Mouse (Mus musculus): ENCODE measurements around the gene Kcnh8.

Kcnh8 gene

DNA sequence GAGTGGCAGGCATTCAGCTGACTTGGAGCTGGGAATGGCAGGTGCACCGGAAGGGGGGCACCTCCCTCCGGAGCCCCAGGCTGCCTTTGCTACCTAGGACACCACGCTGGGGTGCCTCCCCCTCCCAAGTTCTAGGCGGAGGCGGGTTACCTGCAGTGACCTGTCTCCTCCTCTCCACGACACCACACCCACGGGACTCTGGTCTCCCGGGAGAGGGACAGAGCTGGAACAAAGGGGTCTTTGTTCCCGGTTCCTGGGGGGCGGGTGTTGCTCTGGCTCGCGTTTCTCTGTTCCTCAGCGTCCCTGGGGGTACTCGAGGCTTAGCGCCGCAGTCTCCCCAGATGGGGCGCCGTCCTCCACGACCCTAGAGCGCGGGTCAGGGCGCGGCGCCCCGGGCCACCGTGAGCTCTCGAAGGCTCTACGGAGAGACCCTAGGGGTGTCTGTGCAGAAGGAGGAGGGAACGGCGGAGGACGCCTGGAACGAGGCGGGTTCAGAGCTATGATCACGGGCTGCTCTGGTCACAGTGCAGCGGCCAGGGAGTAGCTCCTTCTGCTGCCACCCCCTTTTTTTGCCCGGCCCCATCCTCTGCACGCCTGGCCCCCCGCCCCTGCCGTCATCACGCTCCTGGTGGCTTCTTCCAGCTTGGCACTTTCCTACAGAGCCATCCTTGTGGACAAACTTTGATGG, at the start of gene Kcnh8:
Gene Kcnh8, plus strand, starts transcription at position 617 of the 688 bp plus-strand sequence.
- no peak for DNase-seq (ENCODE audit: low spot score in 2 of 2)

DNA sequence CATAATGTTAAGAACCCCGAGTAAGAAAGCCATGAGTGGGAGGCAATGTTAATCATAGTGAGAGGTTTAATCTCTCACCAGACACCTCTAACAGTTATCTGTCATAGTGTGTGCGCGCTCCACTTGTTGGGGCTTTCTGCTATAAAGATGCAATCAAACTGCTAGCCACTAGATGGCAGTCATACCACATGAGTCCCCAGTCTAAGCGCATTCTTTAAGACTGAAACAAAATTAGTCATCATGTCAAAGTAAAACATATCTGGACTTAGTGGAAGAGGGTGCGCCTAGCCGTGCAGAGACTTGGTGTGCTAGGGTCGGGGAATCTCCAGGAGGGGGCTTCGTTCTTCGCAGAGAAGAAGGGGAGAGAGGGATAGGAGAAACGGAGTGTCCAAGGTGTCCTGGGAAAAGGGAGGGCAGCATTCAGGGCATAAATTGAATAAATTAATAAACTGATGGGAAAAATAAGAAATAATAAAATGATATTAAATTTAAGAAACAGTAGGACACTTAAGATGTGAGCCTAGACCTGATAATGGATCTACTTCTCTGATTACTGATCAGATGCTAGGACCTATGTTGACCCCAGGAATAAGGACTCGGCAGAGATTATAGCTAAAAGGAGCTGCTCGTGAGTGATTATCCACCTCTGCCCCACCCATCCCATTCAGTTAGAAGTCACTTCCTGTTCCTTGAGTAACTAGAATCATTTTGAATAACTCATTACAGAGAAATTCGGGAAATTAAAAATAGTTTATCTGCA, 42.4 kb upstream of the Kcnh8 start:
- DNase-seq (ENCODE audit: low spot score in 2 of 2): peak in 1 of 2 experiments; percentile 68

DNA sequence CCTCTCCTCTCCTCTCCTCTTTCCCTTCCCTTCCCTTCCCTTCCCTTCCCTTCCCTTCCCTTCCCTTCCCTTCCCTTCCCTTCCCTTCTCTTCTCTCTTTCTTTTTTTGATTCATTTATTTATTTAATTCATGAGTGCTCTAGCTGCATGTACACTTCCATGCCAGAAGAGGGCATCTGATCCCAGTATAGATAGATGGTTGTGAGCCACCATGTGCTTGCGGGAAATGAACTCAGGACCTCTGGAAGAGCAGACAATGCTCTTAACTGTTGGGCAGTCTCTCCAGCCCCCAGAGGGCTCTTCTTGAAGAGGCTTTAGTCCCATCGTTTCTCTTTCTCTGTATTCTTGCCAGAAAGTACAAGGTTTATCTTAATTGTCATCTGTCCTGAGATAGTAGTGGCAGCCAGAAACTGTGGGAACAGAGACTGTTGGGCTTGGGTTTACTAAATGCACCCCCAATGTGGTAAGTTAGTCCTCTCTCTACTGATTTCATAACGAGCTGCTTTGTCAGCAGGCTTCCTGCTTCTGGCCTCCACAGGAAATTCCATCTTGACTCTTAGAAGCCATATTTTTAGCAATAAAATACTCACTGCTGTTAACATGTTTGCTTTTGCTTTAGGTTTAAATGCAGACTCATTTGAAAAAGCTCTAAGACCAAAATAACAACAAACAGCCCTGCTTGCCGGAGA, 36.9 kb upstream of the Kcnh8 start:
- no peak for DNase-seq (ENCODE audit: low spot score in 2 of 2)

DNA sequence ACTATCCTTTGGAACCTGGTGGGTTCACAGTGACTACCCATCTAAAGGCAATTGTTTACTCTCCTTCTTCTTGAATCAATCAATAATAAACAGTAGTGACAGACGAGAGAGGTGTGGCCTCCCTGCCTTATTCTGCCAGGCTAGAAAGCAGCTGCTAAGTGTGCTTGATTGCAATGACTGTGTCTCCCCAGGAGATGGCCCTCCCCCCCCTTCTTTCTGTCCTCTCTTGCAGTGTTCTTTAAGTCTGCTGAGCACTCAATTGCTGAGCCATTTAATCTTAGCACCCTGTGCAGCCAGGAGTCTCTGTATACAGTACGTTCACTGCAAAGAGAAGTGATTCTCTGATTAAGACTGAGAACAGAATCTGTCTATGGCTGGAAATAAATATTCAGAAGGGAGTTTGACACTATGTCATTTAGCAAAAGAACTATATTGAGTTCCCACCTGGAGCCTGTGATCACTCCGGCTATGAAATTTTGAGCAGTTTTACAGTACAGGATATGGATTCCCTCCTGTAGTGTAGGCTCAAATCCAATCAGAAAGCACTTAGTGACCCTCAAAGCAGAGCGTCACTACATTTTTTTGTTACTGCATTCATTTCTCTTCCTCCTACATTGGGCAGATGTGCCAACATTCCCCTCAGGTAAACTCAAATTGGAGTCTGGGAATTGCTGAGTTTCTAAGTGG, 32.8 kb upstream of the Kcnh8 start:
- no peak for DNase-seq (ENCODE audit: low spot score in 2 of 2)

DNA sequence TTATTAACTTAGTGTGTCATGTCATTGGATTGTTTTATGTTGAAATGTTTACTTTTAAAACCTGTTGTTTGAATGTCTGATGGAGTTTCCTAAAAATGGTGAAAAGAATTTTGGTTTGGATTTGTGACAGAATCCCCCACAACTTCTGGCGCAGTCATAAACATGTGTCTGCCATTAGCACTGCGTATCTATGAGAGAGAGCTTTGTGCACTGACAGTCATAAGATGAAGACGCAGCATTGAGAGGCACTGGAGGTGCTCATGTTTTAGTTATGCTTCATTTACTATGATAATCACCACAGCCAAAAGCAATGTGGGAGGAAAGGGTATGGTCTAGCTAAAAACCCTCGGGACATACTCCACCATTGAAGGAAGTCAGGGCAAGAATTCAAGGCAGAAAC, 30.3 kb upstream of the Kcnh8 start:
- DNase-seq (ENCODE audit: low spot score in 2 of 2): no peak

DNA sequence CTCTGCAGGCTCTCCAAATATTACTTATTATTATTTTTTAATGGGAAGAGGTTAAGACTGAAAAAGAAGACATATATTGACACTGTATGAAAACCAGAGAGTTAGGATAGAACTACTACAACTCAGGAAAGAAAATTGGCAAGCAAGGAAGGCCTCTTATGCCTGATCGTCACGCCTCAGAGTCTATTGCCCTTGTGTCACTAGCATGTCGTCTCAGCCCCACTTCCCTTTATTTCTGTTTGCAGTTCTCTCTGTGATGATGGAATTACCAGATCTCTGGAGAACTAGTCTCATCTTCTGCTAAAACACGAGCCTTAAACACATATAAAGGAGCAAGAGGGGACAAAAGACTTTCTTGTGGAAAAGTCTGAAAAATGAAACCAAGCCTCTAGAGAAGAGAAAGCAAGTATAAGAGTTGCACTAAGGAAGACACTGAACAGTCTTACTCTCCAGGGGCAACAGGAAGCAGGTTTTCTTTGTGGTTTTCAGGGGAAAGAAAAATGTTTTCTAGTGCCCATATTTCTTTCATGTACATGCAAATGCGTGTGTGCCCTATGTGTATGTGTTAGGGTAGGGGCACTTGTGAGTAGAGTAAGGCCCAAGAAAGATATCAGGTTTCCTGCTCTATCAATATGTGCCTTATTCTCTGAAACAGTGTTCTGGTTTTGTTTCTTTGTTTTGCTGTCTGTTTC, 10.9 kb upstream of the Kcnh8 start:
- DNase-seq (ENCODE audit: low spot score in 2 of 2): no peak

DNA sequence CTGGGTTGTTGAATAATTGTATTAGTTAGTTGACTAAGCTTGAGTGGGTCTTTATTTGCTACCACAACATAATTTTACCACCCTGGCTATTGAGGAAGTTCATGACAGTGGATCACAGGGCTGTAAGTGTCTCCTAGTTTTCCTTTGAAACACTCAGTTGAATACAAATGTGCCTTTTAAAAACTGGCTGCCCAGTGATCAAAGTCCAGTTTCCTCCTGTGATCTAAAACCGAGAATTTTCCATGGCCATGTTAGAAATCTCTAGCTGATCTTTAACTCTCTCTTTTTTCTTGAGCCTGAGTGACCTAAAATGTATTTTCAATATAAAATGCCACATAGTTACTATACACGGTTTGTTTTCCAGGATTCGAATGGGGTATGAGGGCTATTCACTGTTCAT, 3.4 kb upstream of the Kcnh8 start:
- no peak for DNase-seq (ENCODE audit: low spot score in 2 of 2)

DNA sequence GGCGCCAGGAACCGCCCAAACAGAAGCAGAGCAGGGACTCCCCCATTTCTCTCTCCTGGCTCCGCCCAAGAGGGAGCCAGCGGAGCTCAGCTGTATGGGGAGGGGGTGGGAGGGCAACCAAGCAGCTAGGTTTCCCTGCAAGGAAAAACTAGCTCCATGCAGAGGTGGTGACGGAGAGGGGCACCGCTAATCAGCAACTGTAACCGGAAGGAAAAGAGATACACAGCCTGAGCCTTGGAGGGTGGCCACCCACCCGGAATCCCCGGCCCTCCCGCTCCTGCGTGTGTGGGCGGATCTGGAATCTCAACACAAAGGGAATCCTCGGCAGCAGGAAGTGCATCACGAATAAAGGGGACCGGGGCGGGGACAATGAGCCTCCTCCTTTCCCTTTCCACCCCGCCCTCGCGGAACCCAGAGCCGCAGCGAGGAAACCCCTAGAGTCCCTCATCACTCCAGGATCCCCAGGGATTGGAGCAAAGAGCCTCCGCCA, 1.6 kb upstream of the Kcnh8 start:
- peak; percentile 53 to 65 for DNase-seq (ENCODE audit: low spot score in 2 of 2)

DNA sequence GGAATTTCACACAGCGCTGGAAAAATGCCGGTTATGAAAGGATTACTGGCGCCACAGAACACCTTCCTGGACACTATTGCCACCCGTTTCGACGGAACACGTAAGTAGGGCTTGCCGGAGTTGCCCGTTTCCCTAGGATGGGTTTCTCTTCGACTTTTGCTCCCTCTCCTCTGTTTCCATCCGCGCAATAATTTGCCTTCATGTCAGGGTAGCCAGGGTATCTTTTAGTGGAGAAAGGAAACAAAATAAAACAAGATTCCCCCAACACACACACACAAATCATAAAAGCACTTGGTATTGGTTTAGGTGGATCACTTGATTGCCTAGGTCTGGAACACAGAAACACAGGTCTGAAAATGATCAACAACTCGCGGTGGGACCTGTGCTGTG, 267 bp downstream of the Kcnh8 start:
- no peak for DNase-seq (ENCODE audit: low spot score in 2 of 2)

DNA sequence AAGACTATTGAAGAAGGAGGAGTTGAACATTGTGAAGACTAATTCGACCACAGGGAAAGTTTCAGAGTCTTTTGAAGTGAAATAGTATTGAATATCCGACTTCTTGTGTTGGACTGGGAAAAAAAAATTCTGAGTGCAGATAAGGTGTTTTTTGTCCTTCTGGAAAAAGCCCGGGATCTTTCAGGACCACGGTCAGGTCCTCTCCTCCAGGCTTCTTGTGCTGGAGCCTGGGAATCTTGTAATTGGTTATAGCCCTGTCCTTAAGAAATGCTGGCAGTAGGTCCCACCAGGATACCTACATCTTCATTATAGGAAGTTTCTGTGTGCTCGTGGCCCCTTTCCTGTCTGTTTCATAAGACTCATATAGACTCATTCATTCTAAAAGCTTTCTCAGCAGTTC, 902 bp downstream of the Kcnh8 start:
- no peak for DNase-seq (ENCODE audit: low spot score in 2 of 2)

DNA sequence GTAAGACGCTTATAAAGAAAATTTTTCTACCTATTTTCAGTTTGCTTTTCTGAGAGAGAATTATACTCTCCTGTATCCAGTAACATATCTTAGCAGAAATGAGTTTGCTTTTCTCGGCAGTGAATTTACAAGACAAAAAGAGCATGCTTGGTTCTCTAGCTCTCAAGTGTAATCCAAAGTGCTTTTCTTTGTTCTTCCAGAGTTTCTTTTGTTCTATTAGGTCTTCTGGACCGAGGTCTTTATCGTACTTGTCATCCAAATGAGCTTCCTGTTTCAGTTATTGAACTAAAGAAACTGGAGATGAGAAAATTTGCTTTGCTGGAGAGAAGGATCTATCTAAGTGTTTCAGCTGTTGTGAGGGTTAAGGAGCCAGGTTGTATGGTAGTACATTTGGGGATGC, 8.9 kb downstream of the Kcnh8 start:
- no peak for DNase-seq (ENCODE audit: low spot score in 2 of 2)

DNA sequence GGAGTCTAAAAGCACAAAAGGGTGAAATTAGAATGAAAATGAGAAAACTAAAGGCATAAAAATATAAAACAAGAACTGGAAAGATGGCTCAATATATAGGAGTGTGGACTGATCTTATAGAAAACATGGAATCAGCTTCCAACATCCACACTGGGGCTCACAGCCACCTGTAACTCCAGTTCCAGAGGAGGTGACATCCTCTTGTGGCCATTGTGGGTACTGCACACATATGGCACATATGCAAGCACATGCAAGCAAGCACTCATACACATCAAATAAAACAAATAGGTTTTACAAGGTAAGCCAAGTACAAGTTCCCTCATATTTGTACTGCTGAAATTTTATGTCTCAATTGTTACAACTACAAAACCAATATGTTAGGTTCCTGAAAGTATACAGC, 46.7 kb downstream of the Kcnh8 start:
- no peak for DNase-seq (ENCODE audit: low spot score in 2 of 2)

DNA sequence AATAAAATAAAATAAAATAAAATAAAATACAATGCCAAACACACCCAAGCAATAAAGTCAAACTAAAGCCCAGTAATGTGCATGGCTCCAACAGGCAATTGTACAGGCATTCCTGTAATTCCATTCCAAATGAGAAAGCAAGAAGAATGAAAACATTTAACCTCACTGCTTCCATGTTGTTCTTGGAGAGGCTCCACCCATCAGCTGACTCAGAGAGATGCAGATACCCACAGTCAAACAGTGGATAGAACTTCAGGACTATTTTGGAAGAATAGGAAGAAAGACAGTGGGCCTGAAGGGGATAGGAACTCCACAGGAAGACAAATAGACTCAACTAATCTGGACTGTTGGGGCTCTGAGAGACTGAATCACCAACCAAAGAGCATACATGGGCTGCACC, 89.5 kb downstream of the Kcnh8 start:
- DNase-seq (ENCODE audit: low spot score in 2 of 2): no peak

DNA sequence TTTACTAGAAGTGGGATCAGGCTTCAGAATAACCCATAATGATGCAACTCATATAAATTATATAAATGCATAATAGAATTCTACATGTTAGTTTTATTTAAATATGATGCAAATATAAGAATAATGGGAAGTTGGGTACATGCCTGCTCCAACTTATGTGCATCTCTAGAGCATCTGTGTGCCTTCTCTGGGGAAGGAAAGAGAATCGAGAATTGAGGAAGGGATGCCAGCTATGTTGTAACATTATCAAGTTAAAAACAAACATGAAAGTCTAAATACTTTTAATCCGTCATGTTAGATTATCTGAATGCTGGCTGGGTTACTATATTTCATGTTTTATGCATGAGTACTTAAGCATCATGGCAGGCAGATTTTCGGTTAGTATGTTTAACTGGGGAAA, 99.4 kb downstream of the Kcnh8 start:
- DNase-seq (ENCODE audit: low spot score in 2 of 2): no peak

DNA sequence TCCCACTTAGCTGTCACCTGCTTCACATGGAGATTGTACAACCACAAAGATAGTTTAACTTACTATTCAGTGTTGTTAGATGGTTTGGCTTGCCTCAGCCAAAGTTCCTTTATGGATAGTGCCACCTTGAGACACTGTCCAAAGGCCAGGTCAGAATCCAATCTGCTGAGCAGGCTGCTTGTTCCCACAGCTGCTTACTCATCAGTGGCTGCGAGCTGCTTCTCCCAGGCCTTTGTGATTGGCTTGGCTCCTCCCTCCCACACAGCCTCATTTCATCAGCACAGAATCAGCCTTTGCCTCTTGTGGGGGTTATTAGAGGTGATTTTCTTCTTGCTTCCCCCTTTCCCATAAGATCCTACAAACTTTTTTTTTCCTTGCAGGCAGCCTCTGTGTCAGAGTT, 109.8 kb downstream of the Kcnh8 start:
- no peak for DNase-seq (ENCODE audit: low spot score in 2 of 2)

DNA sequence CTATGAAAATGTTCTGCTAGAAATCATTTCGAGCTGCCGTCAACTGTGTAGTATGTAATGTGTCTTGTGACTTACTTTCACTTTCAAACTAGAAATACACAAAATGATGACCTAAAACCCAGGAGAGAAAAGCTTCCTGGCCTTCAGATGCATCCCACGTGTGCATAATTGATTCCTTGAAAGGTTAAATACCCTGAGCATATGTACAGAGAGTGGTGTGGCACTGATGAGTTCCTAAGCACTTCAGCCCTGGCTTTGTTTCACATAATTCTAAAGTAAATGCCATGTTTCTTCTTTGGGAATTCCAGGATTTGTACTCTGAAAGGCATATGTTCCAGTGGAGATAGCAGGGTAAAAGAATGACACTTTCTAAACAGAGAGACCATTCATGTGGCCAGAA, 119.7 kb downstream of the Kcnh8 start:
- DNase-seq (ENCODE audit: low spot score in 2 of 2): no peak

DNA sequence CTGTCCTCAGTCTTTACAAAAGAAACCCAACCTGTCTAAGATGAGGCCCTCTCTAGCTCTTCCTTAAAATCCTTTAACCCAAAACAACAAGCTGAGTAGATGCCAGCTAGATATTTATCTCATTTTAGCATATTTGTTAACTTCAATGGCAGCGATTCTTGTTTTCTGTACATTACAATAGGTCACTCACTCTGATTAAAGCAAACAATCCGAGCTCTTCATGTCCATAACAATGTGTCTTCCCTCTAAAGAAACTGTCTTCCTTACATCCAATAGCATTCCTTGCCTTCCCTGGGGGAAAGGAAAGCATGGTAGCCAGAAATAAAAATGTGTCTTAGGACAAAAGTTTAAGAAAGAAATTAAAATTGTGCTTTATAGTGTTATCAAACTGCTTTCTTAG, 126.3 kb downstream of the Kcnh8 start:
- DNase-seq (ENCODE audit: low spot score in 2 of 2): no peak

DNA sequence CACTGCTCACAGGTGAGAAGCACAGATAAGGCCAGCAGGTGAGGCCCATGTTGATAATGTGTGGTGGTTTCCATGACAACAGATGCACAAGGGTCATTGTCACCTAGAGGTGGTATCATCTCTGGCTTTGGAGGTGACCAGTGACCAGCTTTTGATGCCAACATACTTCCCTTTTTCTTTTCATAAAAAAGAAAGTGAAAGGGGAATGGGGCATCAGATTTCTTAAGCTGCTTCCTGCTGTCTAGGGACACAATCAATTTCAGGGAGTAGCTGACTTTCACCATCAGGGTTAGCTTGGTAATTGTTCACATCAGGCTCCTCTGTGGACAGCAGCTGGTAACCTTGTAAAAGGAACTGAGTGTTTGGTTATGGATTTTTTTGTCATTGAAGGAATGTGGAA, 135.9 kb downstream of the Kcnh8 start:
- DNase-seq (ENCODE audit: low spot score in 2 of 2): no peak

DNA sequence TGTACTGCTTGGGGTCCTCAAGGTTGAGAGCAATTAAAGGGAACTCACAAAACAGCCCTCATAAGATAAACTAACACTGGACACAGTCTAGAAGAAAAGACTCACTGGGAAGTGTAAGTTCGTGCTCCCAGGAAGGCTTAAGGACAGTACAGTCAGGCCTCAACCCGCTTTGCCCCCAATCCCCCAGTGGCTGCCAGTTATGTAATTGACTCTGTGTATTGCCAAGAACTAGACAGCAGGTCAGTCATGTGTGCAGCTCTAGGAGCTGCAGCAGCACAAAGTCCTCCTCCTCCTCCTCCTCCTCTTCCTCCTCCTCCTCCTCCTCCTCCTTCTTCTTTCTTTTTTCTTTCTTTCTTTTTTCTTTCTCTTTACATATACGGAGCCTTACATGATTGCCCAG, 185.6 kb downstream of the Kcnh8 start:
- DNase-seq (ENCODE audit: low spot score in 2 of 2): no peak

DNA sequence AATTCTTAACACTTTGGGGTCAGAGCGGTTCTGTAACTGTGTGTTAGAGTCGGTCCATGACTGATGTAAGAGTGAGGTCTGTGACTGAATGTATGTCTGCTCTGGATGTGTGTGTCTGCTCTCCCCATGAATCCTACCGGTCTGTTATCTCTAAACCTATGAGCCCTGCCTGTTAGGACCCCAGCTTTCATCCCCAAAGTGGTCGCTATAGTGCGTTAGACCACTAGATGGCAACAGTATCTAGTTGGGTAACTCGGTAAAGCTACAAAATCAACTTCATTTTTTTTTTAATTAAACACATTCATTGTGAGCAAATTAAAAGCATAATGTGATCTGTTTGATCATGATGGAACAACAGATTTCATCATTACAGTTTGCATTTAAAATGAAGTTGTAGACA, 202.0 kb downstream of the Kcnh8 start:
- DNase-seq (ENCODE audit: low spot score in 2 of 2): no peak

DNA sequence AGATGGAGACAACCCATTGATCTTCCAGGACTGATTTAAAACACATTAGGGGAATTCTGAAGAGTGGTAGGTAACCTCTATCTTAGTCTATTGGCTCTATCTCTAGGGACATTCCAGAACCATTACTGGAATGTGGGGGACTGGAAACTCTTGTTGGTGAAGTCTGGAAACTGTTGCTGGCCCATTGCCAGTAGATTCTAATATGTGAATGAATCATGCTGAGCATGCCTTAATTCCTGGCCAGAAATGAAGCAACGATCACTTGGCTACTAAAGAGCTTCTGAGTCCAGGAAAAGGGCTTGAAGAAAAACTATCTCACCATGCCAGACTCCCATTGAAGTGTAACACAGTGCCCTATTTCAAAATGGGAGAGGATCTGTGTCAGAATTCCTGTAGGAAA, 208.3 kb downstream of the Kcnh8 start:
- DNase-seq (ENCODE audit: low spot score in 2 of 2): no peak

DNA sequence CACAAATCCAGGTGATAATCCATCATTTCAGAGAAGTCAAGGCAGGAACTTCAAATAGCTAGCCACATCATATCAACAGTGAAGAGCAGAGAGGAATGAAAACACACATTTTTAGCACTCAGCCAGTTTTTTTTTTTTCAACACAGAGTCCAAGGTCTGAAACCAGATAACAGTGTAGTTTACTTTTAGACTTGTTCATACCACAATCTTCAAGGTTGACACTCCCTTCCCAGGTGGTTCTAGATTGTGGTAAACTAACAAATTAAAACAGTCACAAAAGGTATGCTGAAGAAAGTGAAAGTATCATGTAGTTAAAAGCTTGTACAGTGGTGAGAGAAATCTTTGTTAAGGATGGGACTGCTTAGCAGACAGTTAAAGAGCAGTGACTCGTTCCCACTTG, 216.5 kb downstream of the Kcnh8 start:
- no peak for DNase-seq (ENCODE audit: low spot score in 2 of 2)
